Mouse (Mus musculus) stomach, embryonic 16.5 days (tissue): ENCODE data around the gene Dqx1. TPM values are rescaled to one million over a fixed set of nuclear protein-coding genes. Genes with fewer than 3 reads are reported as not detected.

Experiments used
- ATAC-seq: fragments of 200-750 bp; cut with Nextera tagmentation; 2 replicates; pipeline ENCODE4 v1.8.0; 2017; ENCODE audit warnings: moderate number of reproducible peaks, moderate TSS enrichment; ENCODE audit not compliant: insufficient read depth, low FRiP score
- H3K27ac ChIP-seq: fragments of 300-500 bp; sonication (generic); 2 replicates; pipeline ENCODE4 v1.5.1; 2014; ENCODE audit warnings: low read length
- H3K27me3 ChIP-seq: fragments of 300-500 bp; sonication (generic); 2 replicates; pipeline ENCODE4 v1.6.1; 2014; ENCODE audit warnings: low read length, control low read depth, mixed read lengths; ENCODE audit not compliant: control insufficient read depth, insufficient read depth
- H3K36me3 ChIP-seq: fragments of 300-500 bp; sonication (generic); 2 replicates; pipeline ENCODE4 v1.6.1; 2014; ENCODE audit warnings: low read length; ENCODE audit not compliant: control insufficient read depth, insufficient read depth
- H3K4me1 ChIP-seq: fragments of 300-500 bp; sonication (generic); 2 replicates; pipeline ENCODE4 v1.6.1; 2014; ENCODE audit warnings: low read length, control low read depth, mixed read lengths; ENCODE audit not compliant: control insufficient read depth, insufficient read depth
- H3K4me2 ChIP-seq: fragments of 300-500 bp; sonication (generic); 2 replicates; pipeline ENCODE4 v1.6.1; 2014; ENCODE audit warnings: low read depth, low read length, mixed read lengths
- H3K4me3 ChIP-seq: fragments of 300-500 bp; sonication (generic); replicated peaks from 2 replicates; pipeline ENCODE4 v1.5.1; 2014; ENCODE audit warnings: mild to moderate bottlenecking, low read length
- H3K9ac ChIP-seq: fragments of 300-500 bp; sonication (generic); 2 replicates; pipeline ENCODE4 v1.6.1; 2014; ENCODE audit warnings: low read length
- H3K9me3 ChIP-seq: fragments of 300-500 bp; sonication (generic); replicated peaks from 2 replicates; pipeline ENCODE4 v1.6.1; 2016; ENCODE audit warnings: low read length, control low read depth; ENCODE audit not compliant: control insufficient read depth
- WGBS: fragments of 180-500 bp; shearing (Covaris S2); extraction: QIAGEN DNeasy Blood & Tissue Kit; methylation state at CpG from one replicate; pipeline ENCODE4 v1.1.7; 2014; 5-methylcytosine and 5-hydroxymethylcytosine counted together
- polyA plus RNA-seq: library from polyadenylated mRNA; unstranded; fragments of >200 nt; fragmentation: Nextera tagmentation; extraction: Ambion mirVana; gene quantifications from 2 replicates; pipeline ENCODE4 v1.2.1, GENCODE M21; 2015

Dqx1 gene
- polyA plus RNA-seq: 6.0 and 6.4 TPM in 2 replicates

DNA sequence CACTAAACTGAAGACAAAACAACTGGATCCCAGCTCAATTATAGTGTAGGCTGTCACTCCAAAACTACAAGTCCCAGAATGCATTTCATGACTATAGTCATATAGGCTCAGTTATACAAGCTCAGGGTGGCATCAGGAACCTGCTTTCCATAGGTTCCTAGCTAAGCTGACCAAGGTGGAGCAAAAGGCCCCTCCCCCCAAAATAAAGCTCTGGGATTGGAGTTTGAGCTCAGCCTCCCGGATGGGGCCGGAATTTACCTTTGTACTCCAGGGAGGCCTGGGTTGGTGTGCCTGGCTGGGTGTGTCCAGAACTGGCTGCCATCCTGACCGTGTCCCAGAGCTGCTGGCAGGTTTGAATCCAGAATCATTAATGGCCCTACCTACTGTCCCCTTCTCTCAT is at the start of gene Dqx1:
Gene Dqx1 (plus strand): TSS at position 55 of the 400 bp plus-strand sequence.
- H3K9ac ChIP-seq: peak within 1 kb of the TSS; percentile 57
- ATAC-seq: peak; percentile 59
- H3K4me3 ChIP-seq: peak within 1 kb of the TSS; percentile 32
- peak within 1 kb of the TSS; percentile 43 for H3K4me2 ChIP-seq
- no peaks in the 10 kb centered on the region for H3K9me3 ChIP-seq
- H3K27ac ChIP-seq: peak within 1 kb of the TSS; percentile 58; the same call in 1 of the 2 replicates
- peaks cover 12% of the 10 kb centered on the region for H3K4me1 ChIP-seq
- peaks cover 8% of the 10 kb centered on the region for H3K27me3 ChIP-seq
- WGBS: 36% methylated on average over 3 of the region's 3 CpGs
- H3K36me3 ChIP-seq: no peaks in the 10 kb centered on the region

DNA sequence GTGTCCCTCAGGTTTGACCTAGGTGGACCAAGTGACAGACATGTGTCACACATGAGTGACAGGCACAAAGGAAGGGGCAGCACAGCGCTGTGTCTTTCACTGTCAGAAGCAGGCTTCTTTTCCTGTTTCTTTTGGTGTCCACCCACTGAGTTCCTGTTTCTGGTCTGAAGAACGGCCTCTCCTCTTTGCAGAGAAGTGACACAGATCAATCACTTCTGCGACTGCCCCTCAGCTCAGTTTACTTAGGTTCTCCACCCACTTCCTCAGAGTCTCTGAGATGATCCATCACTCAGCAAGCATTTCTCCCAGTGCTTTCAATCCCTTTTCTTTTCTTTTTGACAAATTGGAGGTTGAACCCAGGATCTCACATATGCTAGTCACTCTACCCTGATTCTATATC is 49.0 kb upstream of the Dqx1 start:
- Histone ChIP-seq H3K4me2 (no peak overlapping the region), H3K36me3 (no peaks in the 10 kb centered on the region), H3K4me1 (0 out of 2 replicates have a peak, but pooled peaks cover 6% of the 10 kb centered on the region), H3K27me3 (no peaks in the 10 kb centered on the region), H3K4me3 (no peak overlapping the region), H3K9me3 (no peaks in the 10 kb centered on the region), H3K9ac (no peak overlapping the region), H3K27ac (no peak overlapping the region)
- WGBS: 36% methylated on average over 3 of the region's 3 CpGs
- no peak for ATAC-seq

DNA sequence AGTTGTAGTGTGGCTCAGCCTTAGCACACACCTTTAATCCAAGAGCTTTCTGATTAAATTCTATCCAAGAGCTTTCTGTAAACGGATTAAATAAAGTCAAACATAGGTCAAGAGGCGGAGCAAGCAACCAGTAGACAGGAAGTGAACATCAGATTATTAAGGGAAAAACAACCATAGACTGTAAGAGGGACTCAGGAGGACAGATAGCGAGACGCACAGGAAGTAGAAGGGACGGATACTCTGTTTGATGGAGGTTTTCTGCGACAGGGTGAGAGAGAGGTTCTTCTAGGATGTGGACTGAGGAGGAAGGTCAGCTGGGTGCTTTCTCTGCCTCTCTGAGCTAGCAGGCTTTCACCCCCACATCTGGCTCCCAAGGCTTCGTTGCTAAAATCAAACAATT is 47.6 kb upstream of the Dqx1 start:
- no peaks in the 10 kb centered on the region for H3K27me3 ChIP-seq
- 34% methylated on average over 7 of the region's 7 CpGs for WGBS
- no peak overlapping the region for H3K4me3 ChIP-seq
- H3K9me3 ChIP-seq: no peaks in the 10 kb centered on the region
- no peak for ATAC-seq
- no peak overlapping the region for H3K4me2 ChIP-seq
- no peaks in the 10 kb centered on the region for H3K36me3 ChIP-seq
- H3K27ac ChIP-seq: peak overlapping the region; percentile 34; the same call in 1 of the 2 replicates
- peaks cover 12% of the 10 kb centered on the region; the same call in 1 of the 2 replicates for H3K4me1 ChIP-seq
- no peak overlapping the region for H3K9ac ChIP-seq

DNA sequence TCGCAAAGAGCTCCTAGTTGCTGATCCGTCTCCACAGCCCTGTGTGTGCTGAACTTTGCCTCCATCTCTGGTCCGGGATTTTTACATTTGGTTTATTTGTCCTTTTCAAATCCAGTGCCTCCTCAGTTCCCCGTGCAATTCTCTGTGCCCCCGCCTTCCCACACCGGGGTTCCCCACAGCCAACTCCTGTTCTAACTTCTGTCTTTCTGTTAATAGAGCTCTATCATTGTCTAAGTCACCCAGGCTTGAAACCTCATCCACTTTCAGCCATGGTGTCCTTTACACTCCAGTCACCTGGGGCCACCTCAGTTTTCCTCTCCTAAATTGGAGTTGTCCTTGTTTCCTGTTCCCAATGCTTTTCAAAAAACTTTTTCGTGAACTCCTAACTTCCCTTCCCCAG is 46.4 kb upstream of the Dqx1 start:
- Histone ChIP-seq H3K4me1 (peaks cover 13% of the 10 kb centered on the region; the same call in 1 of the 2 replicates), H3K9me3 (no peaks in the 10 kb centered on the region), H3K27ac (no peak overlapping the region), H3K27me3 (no peaks in the 10 kb centered on the region), H3K4me3 (no peak overlapping the region), H3K9ac (no peak overlapping the region), H3K4me2 (no peak overlapping the region), H3K36me3 (no peaks in the 10 kb centered on the region)
- WGBS: 72% methylated on average over 7 of the region's 7 CpGs
- ATAC-seq: no peak

DNA sequence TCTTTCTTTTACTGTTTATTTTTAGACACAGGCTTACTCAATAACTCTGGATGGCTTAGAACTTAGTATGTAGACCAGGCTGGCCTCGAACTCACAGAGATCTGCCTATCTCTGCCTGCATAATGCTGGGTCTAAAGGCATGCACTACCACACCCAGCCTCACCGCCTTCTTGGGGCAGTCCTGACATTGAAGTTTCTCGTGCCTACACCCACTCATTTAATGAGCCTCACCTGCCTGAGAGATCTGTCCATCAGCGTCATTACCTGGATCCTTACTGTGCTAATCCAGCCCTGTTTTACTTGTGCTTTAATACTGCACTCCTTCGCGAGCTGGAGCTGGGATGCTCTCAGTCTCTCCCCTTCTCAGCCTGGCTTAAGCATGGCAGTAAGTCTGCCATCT is 45.9 kb upstream of the Dqx1 start:
- Histone ChIP-seq H3K9ac (no peak overlapping the region), H3K4me1 (peaks cover 13% of the 10 kb centered on the region; the same call in 1 of the 2 replicates), H3K27ac (no peak overlapping the region), H3K27me3 (no peaks in the 10 kb centered on the region), H3K9me3 (no peaks in the 10 kb centered on the region), H3K4me3 (no peak overlapping the region), H3K4me2 (no peak overlapping the region), H3K36me3 (no peaks in the 10 kb centered on the region)
- no peak for ATAC-seq
- WGBS: 67% methylated on average over 6 of the region's 6 CpGs

DNA sequence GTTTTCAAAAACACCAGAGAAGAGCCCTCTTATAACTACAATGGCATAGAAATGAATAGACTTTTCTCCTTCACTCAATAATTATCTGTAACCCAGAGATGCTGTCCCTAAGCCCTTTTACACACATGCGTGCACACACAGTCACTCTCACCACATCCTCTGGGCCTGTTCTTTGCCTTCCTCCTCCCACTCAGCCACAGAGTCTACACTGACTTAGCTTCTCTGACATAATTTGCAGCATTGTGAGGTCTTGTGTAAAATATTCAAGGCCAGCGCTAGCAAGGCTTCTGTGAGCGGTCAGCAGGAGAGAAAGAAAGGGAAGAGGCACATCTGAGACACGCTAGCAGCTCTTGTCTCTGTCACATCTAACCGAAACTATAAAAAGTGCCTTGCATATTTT is 44.2 kb upstream of the Dqx1 start:
- no peaks in the 10 kb centered on the region for H3K27me3 ChIP-seq
- peaks cover 13% of the 10 kb centered on the region; the same call in 1 of the 2 replicates for H3K4me1 ChIP-seq
- WGBS: 71% methylated on average over 5 of the region's 5 CpGs
- no peak overlapping the region for H3K4me2 ChIP-seq
- H3K9ac ChIP-seq: no peak overlapping the region
- no peak overlapping the region for H3K4me3 ChIP-seq
- H3K36me3 ChIP-seq: no peaks in the 10 kb centered on the region
- no peak overlapping the region for H3K27ac ChIP-seq
- no peaks in the 10 kb centered on the region for H3K9me3 ChIP-seq
- no peak for ATAC-seq

DNA sequence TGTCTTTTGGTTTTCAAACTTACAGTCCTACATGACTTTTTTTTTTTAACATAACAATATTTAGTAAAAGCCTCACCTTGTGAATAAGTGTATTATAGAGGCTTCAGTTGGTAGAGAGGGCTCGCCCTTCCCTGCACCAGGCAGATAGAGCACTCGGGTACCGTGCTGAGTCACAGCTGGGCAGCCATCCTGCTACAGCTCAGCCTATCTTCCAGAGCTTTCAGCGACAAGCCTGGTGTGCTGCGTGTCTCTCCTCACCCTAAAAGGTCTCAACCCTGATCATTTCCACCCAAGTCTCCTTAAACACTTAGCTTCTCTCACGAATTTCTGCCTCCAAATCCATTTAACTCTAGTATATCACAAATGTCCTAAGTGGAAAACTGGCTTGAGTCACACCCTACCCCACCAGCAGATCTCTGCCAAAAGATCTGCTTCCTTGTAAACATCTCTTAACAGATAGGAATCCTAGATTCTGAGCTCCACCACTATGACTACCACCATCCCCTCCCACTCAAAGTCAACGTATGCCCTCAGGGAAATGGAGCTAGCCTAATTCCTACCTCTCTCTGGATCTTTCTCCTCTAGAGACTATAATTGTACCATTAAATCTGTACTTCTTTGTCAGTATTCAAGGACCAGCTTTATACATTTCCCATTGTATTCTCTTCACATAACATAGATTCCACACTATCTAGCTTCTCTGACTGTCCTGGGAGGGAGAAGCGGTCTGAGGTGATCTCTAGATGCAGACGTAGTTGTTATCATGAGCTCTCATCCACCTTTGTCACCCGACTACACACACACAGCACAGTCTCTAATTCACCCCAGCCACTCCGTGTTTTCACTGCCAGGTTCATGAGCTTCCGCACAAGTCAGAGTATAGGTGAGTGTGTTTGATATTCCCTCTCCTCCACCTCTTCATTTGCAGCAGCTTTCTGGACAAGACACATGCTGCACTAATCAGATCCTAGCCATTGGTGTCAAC is 42.9 kb upstream of the Dqx1 start:
- Histone ChIP-seq H3K4me2 (no peak overlapping the region), H3K27me3 (no peaks in the 10 kb centered on the region), H3K9ac (no peak overlapping the region), H3K36me3 (no peaks in the 10 kb centered on the region), H3K4me3 (no peak overlapping the region), H3K9me3 (no peaks in the 10 kb centered on the region), H3K4me1 (peaks cover 13% of the 10 kb centered on the region; the same call in 1 of the 2 replicates), H3K27ac (no peak overlapping the region)
- 56% methylated on average over 12 of the region's 12 CpGs for WGBS
- peak; percentile 71 for ATAC-seq

DNA sequence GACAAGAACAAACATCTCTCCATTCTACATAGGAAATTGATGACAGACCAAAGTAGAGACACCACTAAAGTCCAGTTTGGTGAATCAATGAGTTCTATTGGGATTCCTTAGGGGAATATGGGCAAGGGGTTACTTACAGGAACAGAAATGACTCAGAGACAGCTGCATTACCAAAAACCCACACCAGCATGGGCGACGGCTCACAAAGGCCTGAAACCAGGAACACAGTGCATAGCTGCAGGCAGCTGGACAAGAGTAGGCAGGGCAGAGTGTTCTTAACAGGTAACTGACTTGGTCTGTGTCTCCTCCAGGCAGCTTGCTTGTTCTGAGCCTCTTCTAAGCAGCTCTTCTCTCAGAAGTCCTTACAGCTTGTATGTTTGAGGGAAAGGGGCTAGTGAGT is 41.9 kb upstream of the Dqx1 start:
- Histone ChIP-seq H3K36me3 (no peaks in the 10 kb centered on the region), H3K4me2 (no peak overlapping the region), H3K27ac (no peak overlapping the region), H3K4me3 (no peak overlapping the region), H3K27me3 (no peaks in the 10 kb centered on the region), H3K9ac (no peak overlapping the region), H3K9me3 (no peaks in the 10 kb centered on the region), H3K4me1 (peaks cover 7% of the 10 kb centered on the region; the same call in 1 of the 2 replicates)
- 78% methylated on average over 2 of the region's 2 CpGs for WGBS
- ATAC-seq: no peak

DNA sequence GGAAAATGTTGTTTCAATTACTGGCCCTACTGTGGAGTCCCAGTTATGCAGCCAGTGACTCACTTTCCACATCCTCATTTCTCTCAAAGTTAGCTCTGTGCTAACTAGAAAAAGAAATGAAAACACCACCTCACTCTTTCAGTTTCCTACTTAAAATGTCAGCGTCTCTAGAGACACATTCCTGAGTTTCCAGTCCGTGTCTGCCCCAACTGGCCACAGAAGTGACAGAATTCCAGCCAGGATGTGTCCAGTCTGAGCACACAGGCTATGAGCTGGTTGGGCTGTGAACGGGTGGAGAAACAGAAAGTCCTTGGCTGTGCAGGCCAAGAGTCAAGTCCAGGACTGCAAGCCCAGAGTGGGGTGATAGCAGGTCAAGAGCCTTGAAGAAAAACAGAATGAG is 40.5 kb upstream of the Dqx1 start:
- no peak overlapping the region for H3K4me2 ChIP-seq
- no peaks in the 10 kb centered on the region for H3K27me3 ChIP-seq
- peaks cover 7% of the 10 kb centered on the region; the same call in 1 of the 2 replicates for H3K4me1 ChIP-seq
- H3K9me3 ChIP-seq: no peaks in the 10 kb centered on the region
- no peak overlapping the region for H3K4me3 ChIP-seq
- H3K9ac ChIP-seq: no peak overlapping the region
- no peaks in the 10 kb centered on the region for H3K36me3 ChIP-seq
- no peak for ATAC-seq
- WGBS: 52% methylated on average over 3 of the region's 3 CpGs
- no peak overlapping the region for H3K27ac ChIP-seq
